Mouse (Mus musculus) testis, adult 2 months (tissue): ENCODE data around the gene Plcb4.

Experiments
- CTCF ChIP-seq: fragments of 200-500 bp; IDR thresholded peaks from 2 replicates; pipeline ENCODE4 v1.5.1; 2012; ENCODE audit warnings: low read depth, mild to moderate bottlenecking, inconsistent platforms, low read length, moderate library complexity; ENCODE audit not compliant: control insufficient read depth, insufficient read depth, insufficient replicate concordance
- POLR2A ChIP-seq: fragments of 200-500 bp; IDR thresholded peaks from 2 replicates; pipeline ENCODE4 v1.6.1; 2012; ENCODE audit warnings: low read depth, mild to moderate bottlenecking, inconsistent platforms, low read length, moderate library complexity; ENCODE audit not compliant: control insufficient read depth

GRCm38 (mm10) chr2:135918116-135918515, 259.3 kb downstream of the Plcb4 start:
- TF ChIP-seq POLR2A (no peak), CTCF (no peak)
